ENCODE assay signal across 22 mouse cellular contexts in genomic region chr8:126010900-126011299, GRCm38 (mm10). TPM values are rescaled to one million over a fixed set of nuclear protein-coding genes. Genes with fewer than 3 reads are reported as not detected.
DNase-seq lines count a peak whose midpoint lies in the region; ATAC-seq and TF ChIP-seq lines count a peak whose summit lies in the region.
"Had no signal": no experiment of that assay in that cellular context is flagged by ENCODE, and none has a peak within 500 bp of the region (broad histone marks: within the 10 kb centered on the region; RNA-seq: fewer than 3 reads in every experiment).

No protein-coding gene starts in this region.

- 0 out of 2 replicates have a peak, but pooled peaks cover 4% of the 10 kb centered on the region for H3K4me1 ChIP-seq in stomach, embryonic 16.5 days (ENCODE audit: control insufficient read depth, insufficient read depth, low read length)
- peaks cover 14% of the 10 kb centered on the region; the same call in 1 of the 2 replicates for H3K4me1 ChIP-seq in embryonic facial prominence, embryonic 10.5 days
- H3K4me1 ChIP-seq: heart, embryonic 13.5 days; hindbrain, embryonic 12.5 days; midbrain, embryonic 12.5 days had no signal

- no peak overlapping the region for H3K4me3 ChIP-seq in layer of hippocampus, adult 2 months
- H3K4me3 ChIP-seq in stomach, embryonic 16.5 days (replicated peaks; ENCODE audit: low read length) = no peak overlapping the region
- no peak overlapping the region for H3K4me3 ChIP-seq in embryonic facial prominence, embryonic 10.5 days
- H3K4me3 ChIP-seq: heart, embryonic 13.5 days; hindbrain, embryonic 12.5 days; midbrain, embryonic 12.5 days had no signal

- no peaks in the 10 kb centered on the region for H3K36me3 ChIP-seq in stomach, embryonic 16.5 days (ENCODE audit: control insufficient read depth, insufficient read depth, low read length)
- H3K36me3 ChIP-seq in embryonic facial prominence, embryonic 10.5 days (replicated peaks) = no peaks in the 10 kb centered on the region
- H3K36me3 ChIP-seq: heart, embryonic 13.5 days; hindbrain, embryonic 12.5 days; midbrain, embryonic 12.5 days had no signal

- no peaks in the 10 kb centered on the region for H3K9me3 ChIP-seq in stomach, embryonic 16.5 days (replicated peaks; ENCODE audit: control insufficient read depth, low read length)
- H3K9me3 ChIP-seq in embryonic facial prominence, embryonic 10.5 days = no peaks in the 10 kb centered on the region
- H3K9me3 ChIP-seq: heart, embryonic 13.5 days; hindbrain, embryonic 12.5 days; midbrain, embryonic 12.5 days had no signal

- no peak for TF ChIP-seq CTCF in layer of hippocampus, adult 2 months (conservative IDR thresholded peaks at IDR 0.05)

- no peaks in the 10 kb centered on the region for H3K27me3 ChIP-seq in stomach, embryonic 16.5 days (ENCODE audit: control insufficient read depth, insufficient read depth, low read length)
- H3K27me3 ChIP-seq in embryonic facial prominence, embryonic 10.5 days (replicated peaks; ENCODE audit: low read depth, poor library complexity, severe bottlenecking) = no peaks in the 10 kb centered on the region
- H3K27me3 ChIP-seq: heart, embryonic 13.5 days; hindbrain, embryonic 12.5 days; midbrain, embryonic 12.5 days had no signal

- H3K9ac ChIP-seq in stomach, embryonic 16.5 days (ENCODE audit: low read length) = no peak overlapping the region
- H3K9ac ChIP-seq: heart, embryonic 13.5 days; hindbrain, embryonic 12.5 days; liver, postnatal 0 days; midbrain, embryonic 12.5 days had no signal

- no peak overlapping the region for H3K4me2 ChIP-seq in stomach, embryonic 16.5 days (ENCODE audit: low read depth, low read length)
- H3K4me2 ChIP-seq: heart, embryonic 13.5 days; hindbrain, embryonic 12.5 days; midbrain, embryonic 12.5 days had no signal

- peak; percentile 53; the same call in 1 of the 2 replicates for ATAC-seq in stomach, embryonic 16.5 days (ENCODE audit: insufficient read depth, low FRiP score)
- no peak for ATAC-seq in CD4-positive, CD25-positive, alpha-beta regulatory T cell, adult 4 months
- ATAC-seq: forebrain, embryonic 16.5 days; liver, postnatal 0 days had no signal

- 0 out of 2 replicates have a peak overlapping the region, but pooled peaks have one; percentile 10 for H3K27ac ChIP-seq in layer of hippocampus, adult 2 months
- H3K27ac ChIP-seq in stomach, embryonic 16.5 days (ENCODE audit: low read length) = no peak overlapping the region
- H3K27ac ChIP-seq in embryonic facial prominence, embryonic 10.5 days (replicated peaks) = no peak overlapping the region
- H3K27ac ChIP-seq: heart, embryonic 13.5 days; hindbrain, embryonic 12.5 days; midbrain, embryonic 12.5 days had no signal

- DNase-seq in cerebellum, adult 9-11 months = peak; percentile 43
- DNase-seq in cerebellum, postnatal 14 days = no peak
- DNase-seq in layer of hippocampus, adult 2 months (ENCODE audit: low spot score in 2 of 2) = no peak
- no peak for DNase-seq in layer of hippocampus, postnatal 25 days (ENCODE audit: extremely low spot score in 1 of 2, low spot score in 1 of 2)
- DNase-seq in adrenal gland, adult 8-10 months = peak; percentile 54
- DNase-seq in embryonic facial prominence, embryonic 10.5 days (ENCODE audit: low spot score) = no peak
- DNase-seq: cerebellum, adult 11-12 months; gastrocnemius, postnatal 10 days; heart, adult 18-20 months; layer of hippocampus, postnatal 36 days; liver, postnatal 0 days; lung, postnatal 14 days; spleen, adult 18-20 months; thymus, postnatal 14 days had no signal

- 49% methylated on average over 3 of the region's 3 CpGs for WGBS in stomach, embryonic 16.5 days
- 82% methylated on average over 3 of the region's 3 CpGs for WGBS in embryonic facial prominence, embryonic 10.5 days

RNA-seq across cellular contexts. Expression of gene Kcnk1, which starts 15.9 kb away (rescaled TPM):
- total RNA-seq in layer of hippocampus, adult 2 months (2021) = 10 to 100 TPM; 73.4 to 77.5 TPM
- total RNA-seq in layer of hippocampus, postnatal 25 days (2021) = 10 to 100 TPM; 78.3 to 82.5 TPM
- 10 to 100 TPM in 2 of 4 experiments, 1 to 10 TPM in 2; 2.8 to 46.3 (median 18.4) TPM for total RNA-seq in adrenal gland, adult 8-10 months (2022)
- polyA plus RNA-seq in stomach, embryonic 16.5 days (2015; fragmentation: Nextera tagmentation; extraction: Ambion mirVana) = 63.8 and 76.0 TPM in 2 replicates
- polyA plus RNA-seq in embryonic facial prominence, embryonic 10.5 days (2016; fragmentation: Nextera tagmentation; extraction: Ambion mirVana) = 17.0 and 17.9 TPM in 2 replicates
- polyA plus RNA-seq in CD4-positive, CD25-positive, alpha-beta regulatory T cell, adult 4 months (2017; shearing (Covaris generic)) = not detected
- total RNA-seq: common myeloid progenitor, adult 5-6 weeks; megakaryocyte progenitor cell, adult 5-6 weeks had no signal

Comparison
In these comparisons a context has a peak if more than half of its experiments do, and no peak if none do; other contexts are left out.
1. DNase-seq: peak in cerebellum, adult 9-11 months (single experiment) and adrenal gland, adult 8-10 months (single experiment); none in cerebellum, postnatal 14 days (0 of 2), layer of hippocampus, adult 2 months (0 of 2), layer of hippocampus, postnatal 25 days (0 of 2) and embryonic facial prominence, embryonic 10.5 days (single experiment).